Mouse (Mus musculus) kidney, adult 2 months (tissue): ENCODE results near the gene Acot11.

ENCODE experiments used
- CTCF ChIP-seq: fragments of 200-500 bp; conservative IDR thresholded peaks from 2 replicates; pipeline ENCODE4 v1.5.1; 2011; ENCODE audit warnings: low read depth, mild to moderate bottlenecking, control low read depth, low read length, moderate library complexity, mixed read lengths; ENCODE audit not compliant: insufficient read depth, insufficient read length
- POLR2A ChIP-seq: fragments of 200-500 bp; IDR thresholded peaks from one replicate; pipeline ENCODE4 v1.6.1; 2011; ENCODE audit warnings: low read depth, low read length, control low read depth

DNA sequence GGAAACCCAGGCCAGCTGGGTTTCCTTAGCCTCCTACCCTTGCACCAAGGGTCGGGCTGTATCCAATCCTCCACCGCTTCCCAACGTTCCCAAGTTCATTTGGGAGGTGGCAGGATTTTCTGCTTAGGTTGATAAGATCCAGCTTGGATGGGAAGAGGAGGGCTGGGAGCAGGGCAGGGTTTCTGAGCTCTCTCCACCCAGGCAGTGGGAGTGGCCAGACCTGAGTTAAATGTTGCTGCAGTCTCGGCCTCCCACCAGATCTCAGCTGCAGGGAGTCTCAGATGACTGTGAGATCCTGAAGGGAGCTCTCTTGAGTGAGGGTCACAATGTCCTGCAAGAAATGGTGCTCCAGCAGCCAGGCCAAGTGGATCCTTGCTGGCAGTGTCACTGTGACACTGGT, 71.2 kb downstream of the Acot11 start, which contains the start of gene Fam151a:
- TF ChIP-seq POLR2A (peak; percentile 87), CTCF (no peak)
